Mouse (Mus musculus) CH12F3 (cell line): ENCODE measurements around the gene Ift20.
"Not testable (repeated sequence)": the region's sequence is repeated elsewhere in the genome, so short reads cannot be mapped to it uniquely, and the experiment has no call there.

Experiments used
- in situ Hi-C: fragments of 300-500 bp; cut with MboI; formaldehyde crosslinking; loops from 2 replicates; pipeline ENCODE4 v1.14.3; 2020; ENCODE audit warnings: low sequenced_read_pairs

Ift20 gene

DNA sequence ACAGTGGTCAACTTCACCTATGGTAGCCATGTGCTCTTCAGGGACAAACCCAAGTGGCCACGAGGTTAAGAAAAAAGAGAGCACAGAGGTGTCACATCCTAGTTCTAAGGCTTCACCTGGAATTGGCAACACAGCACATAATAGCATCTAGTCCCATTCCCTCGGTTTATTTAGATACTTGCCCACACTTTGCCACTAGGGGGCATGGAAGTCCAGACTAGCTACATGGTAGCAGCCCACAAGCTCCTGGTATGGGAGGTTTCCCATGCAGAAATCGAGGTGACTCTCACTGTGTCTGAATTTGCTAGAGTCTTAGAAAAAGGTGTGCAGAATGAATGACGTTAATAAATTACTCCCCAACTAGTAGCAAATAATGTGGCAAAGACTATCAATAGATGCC lies 24.3 kb downstream of the Ift20 start:
- in situ Hi-C loops = loop anchor here (10.0 kb wide), 1 partner anchor 264 kb away; the partner anchor contains the start of gene Lyrm9

DNA sequence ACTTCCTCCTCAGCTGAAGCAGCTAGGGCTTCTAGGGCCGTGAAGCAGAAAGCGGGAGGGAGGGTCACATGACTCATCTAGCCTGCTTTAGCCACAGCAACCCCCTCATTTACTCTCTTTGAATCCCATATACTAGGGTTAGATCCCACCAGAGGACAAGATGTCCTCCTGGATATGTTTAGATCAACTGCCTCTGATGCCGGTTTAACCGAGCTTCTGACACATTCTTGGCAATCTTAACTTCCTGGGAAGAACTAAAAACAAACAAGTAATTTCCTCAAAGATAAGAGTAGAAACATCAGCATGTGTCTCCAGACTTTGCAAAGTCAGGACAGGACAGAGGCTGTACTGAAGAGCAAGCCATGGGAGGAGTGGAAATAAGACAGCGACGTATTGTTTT lies 30.6 kb downstream of the Ift20 start:
- in situ Hi-C loops = loop anchor here (10.0 kb wide), 1 partner anchor 258 kb away; the partner anchor contains the start of gene Lyrm9

DNA sequence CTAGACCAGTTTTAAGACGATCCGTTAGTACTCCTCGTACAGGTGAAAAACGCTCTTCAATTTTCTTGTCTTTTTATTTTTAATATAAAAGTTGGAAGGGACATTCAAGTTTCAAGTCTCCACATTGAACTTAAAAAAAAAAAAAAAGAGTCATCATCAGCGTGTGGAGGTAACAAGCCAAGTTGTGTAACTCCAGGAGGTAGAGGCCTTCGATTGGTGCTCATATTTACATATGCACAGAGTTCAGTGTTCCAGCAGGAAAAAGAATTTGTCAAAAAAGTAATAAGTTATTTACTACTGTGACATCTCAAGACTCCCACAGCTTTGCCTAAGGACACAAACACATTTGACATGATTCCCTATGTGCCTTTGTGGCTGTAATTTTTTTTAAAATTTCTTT lies 31.5 kb downstream of the Ift20 start:
- in situ Hi-C loops = loop anchor here (10.0 kb wide), 1 partner anchor 257 kb away; the partner anchor contains the start of gene Lyrm9

DNA sequence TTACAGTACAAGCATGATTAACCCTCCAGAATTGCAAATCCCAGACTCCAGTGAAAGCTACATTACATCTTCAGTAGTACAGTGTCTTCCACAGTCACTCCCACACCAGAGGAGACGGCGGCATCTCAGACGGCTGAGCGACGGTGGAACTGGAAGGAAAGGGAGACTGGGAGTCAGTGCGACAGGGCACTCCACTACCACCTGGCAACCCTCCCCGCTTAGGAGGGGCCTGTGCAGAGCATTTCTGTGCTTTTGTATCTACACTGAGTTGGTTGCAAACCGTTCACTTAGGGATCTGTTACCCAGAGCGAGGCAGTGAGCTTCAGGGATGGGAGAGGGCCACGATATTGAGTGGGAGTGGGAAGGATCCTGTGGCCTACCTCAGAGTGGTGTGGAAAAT lies 32.7 kb downstream of the Ift20 start:
- in situ Hi-C loops = loop anchor here (10.0 kb wide), 1 partner anchor 256 kb away; the partner anchor contains the start of gene Lyrm9

DNA sequence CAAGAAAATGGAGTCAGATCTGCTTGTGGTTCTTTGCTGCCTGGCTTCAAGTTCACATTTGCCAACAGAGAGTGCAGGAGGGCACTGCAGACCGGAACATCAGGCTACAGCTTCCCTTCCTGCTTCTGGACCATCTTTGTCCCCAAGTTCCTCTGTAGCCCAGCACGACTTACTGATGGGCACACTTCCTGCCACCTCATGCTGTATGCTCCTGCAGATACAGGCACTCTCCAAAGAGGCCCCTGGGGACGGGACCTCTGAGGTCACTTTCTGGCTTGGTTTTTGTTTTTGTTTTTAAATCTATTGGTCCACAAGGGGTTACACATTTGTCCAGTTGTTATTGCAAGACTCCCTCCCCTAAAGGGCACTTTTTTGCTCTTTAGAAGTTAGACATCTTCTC lies 33.6 kb downstream of the Ift20 start:
- in situ Hi-C loops = loop anchor here (10.0 kb wide), 1 partner anchor 255 kb away; the partner anchor contains the start of gene Lyrm9

DNA sequence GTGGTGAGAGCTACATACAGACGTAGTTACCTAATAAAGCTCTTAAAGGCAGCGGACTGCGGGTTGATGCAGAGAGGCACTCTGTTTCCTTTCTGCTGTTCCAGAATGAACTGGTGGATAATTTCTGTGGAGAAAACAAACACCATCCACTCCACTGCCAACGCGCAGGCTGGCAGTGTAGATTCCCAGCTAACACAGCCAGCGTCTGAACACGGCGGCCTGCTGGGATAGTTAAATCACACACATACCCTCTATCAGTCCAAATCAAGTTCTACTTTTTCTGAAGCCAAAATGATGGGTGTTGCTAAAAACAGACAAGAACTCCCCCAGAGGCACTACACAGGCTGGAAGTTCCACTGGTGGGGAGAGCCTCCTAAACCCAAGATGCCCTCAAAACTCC lies 35.3 kb downstream of the Ift20 start:
- in situ Hi-C loops = no loop called here

DNA sequence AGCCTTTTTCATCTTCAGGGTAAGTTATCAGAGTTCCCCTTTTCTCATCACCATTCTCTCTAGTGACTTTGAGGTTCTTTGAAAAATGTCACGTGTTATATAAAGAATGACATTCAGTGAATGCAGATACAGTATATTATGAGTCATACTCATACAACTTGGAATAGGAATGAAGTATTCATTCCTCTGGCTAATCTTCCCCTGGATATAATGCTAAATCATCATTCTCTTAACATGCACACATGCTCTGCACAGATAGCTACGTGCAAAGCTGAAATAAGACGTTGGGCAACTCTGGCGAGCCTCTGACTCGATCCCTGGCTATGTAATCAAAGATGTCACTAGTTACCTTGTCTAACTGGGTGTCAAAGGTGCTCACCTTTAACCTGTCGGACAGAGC lies 35.7 kb downstream of the Ift20 start:
- in situ Hi-C loops = no loop called here

DNA sequence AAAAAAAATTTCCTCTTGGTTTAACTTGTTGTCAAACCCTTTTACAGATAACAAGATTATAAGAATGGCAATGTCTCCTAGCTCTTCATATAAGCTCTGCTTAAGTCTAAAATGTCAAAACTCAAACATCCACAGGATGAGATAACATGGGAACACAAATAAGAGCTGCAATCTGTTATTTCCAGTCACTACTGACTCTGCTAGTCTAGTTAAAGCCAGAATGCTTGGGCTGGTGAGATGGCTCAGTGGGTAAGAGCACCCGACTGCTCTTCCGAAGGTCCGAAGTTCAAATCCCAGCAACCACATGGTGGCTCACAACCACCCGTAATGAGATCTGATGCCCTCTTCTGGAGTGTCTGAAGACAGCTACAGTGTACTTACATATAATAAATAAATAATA lies 37.9 kb downstream of the Ift20 start:
- in situ Hi-C loops = not testable (repeated sequence)

DNA sequence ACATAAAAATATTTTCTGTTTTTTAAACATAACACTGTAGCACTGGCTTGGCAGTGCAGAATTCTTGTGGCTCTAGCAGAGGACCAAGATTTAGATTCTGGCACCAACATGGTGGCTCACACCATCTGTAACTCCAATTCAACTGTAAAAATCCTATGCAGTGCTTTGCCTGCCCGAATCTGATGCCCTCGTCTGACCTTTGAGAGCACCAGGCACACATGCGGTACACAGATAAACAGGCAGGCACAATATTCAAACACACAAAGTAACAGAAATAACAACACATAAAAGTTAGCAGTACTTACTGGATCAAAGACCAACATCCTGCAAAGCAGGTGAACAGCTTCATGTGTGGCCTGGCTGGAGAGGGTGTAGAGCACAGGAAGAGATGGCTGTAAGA lies 38.4 kb downstream of the Ift20 start:
- in situ Hi-C loops = no loop called here

DNA sequence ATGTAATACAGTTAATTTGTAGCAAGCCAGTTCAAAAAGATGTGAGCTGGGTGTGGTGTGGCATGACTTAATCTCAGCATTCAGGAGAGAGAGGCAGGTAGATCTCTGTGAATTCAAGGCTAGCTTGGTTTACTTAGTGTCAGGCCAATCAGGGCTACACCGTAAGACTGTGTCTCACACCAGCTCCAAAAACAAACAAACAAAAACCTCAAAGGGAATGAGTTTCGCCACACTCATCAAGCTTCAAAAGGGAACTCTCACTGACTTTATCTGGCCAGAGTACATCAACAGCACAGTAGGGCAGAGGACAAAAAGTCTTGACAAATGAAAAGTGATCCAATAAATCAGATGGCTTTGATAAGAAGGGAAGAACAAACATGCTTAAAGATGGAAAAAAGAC lies 38.8 kb downstream of the Ift20 start:
- in situ Hi-C loops = no loop called here

DNA sequence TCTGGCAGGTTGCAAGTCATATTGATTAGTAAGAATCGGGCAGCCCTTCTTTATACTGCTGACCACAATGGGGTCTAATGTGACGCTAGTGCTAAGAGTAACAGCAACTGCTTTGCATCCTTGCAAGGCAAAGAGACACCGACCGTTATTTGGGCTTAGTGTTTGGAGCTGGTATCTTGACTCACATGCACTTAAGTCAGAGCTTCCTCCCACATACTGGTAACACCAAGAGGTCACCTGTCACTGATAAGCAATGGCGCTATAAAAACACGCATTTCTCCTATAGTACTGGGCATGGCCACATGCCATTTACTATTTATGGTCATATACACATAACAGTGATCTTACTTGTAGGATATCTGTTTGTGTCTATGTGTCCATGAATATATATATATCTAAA lies 46.7 kb downstream of the Ift20 start:
- in situ Hi-C loops = no loop called here

DNA sequence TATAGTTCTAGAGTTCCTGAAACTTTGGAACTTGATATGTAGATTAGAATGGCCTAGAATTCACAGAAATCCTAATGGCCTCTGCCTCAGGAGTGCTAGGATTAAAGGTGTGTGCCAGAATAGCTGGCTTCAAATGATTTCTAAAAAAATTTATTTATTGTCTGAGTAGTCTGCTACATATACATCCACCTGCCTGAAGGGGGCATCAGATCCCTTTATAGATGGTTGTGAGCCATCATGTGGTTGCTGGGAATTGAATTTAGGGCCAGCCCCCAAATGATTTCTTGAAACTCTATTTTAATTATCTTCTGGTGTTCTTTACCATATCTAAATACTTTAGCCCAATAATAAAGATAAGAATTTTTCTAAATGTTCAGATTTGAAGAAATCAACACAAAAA lies 49.9 kb downstream of the Ift20 start:
- in situ Hi-C loops = no loop called here

DNA sequence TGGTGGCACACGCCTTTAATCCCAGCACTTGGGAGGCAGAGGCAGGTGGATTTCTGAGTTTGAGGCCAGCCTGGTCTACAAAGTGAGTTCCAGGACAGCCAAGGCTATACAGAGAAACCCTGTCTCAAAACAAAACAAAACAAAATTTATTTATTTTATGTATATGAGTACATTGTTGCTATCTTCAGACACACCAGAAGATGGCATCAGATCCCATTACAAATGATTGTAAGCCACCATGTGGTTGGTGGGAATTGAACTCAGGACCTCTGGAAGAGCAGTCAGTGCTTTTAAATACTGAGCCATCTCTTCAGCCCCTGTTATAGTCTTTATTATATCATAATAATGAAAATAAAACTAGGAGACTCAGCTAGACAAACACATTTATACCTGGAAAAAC lies 51.5 kb downstream of the Ift20 start:
- in situ Hi-C loops = not testable (repeated sequence)
